Mouse (Mus musculus) stomach, embryonic 14.5 days (tissue): ENCODE results near the gene Cabp7. TPM values are rescaled to one million over a fixed set of nuclear protein-coding genes. Genes with fewer than 3 reads are reported as not detected.
A peak's percentile ranks its signal among the peaks of the same experiment; 100 is the strongest.

ENCODE experiments used
- ATAC-seq: fragments of 200-750 bp; cut with Nextera tagmentation; 2 replicates; pipeline ENCODE4 v1.8.0; 2017; ENCODE audit warnings: low read depth, moderate TSS enrichment; ENCODE audit not compliant: insufficient number of reproducible peaks, insufficient read depth, low FRiP score
- H3K27ac ChIP-seq: fragments of 300-500 bp; sonication (generic); 2 replicates; pipeline ENCODE4 v1.5.1; 2014; ENCODE audit warnings: mild to moderate bottlenecking, low read length, moderate library complexity, mixed read lengths
- H3K27me3 ChIP-seq: fragments of 300-500 bp; sonication (generic); 2 replicates; pipeline ENCODE4 v1.6.1; 2014; ENCODE audit warnings: low read length, control low read depth, mixed read lengths; ENCODE audit not compliant: control insufficient read depth, insufficient read depth
- H3K36me3 ChIP-seq: fragments of 300-500 bp; sonication (generic); 2 replicates; pipeline ENCODE4 v1.6.1; 2014; ENCODE audit warnings: mild to moderate bottlenecking, control low read depth, low read length, moderate library complexity, mixed read lengths; ENCODE audit not compliant: control insufficient read depth, insufficient read depth
- H3K4me1 ChIP-seq: fragments of 300-500 bp; sonication (generic); 2 replicates; pipeline ENCODE4 v1.6.1; 2014; ENCODE audit warnings: low read length, control low read depth, mixed read lengths; ENCODE audit not compliant: control insufficient read depth, insufficient read depth
- H3K4me2 ChIP-seq: fragments of 300-500 bp; sonication (generic); replicated peaks from 2 replicates; pipeline ENCODE4 v1.6.1; 2014; ENCODE audit warnings: low read depth, low read length, control low read depth
- H3K4me3 ChIP-seq: fragments of 300-500 bp; sonication (generic); 2 replicates; pipeline ENCODE4 v1.5.1; 2014; ENCODE audit warnings: low read depth, low read length, control low read depth
- H3K9ac ChIP-seq: fragments of 300-500 bp; sonication (generic); replicated peaks from 2 replicates; pipeline ENCODE4 v1.6.1; 2014; ENCODE audit warnings: low read depth, mild to moderate bottlenecking, control low read depth, low read length, moderate library complexity, mixed read lengths
- H3K9me3 ChIP-seq: fragments of 300-500 bp; sonication (generic); 2 replicates; pipeline ENCODE4 v1.6.1; 2016; ENCODE audit warnings: low read depth, low read length, control low read depth; ENCODE audit not compliant: control insufficient read depth
- WGBS: fragments of 180-500 bp; shearing (Covaris S2); extraction: QIAGEN DNeasy Blood & Tissue Kit; methylation state at CpG from one replicate; pipeline ENCODE4 v1.1.7; 2014; 5-methylcytosine and 5-hydroxymethylcytosine counted together
- polyA plus RNA-seq: library from polyadenylated mRNA; unstranded; fragments of >200 nt; fragmentation: Nextera tagmentation; extraction: Ambion mirVana; gene quantifications from 2 replicates; pipeline ENCODE4 v1.2.1, GENCODE M21; 2014

The Cabp7 gene
- polyA plus RNA-seq, result 0.16 and 0.34 TPM in 2 replicates

- Histone ChIP-seq H3K9me3 (no peaks in the 10 kb centered on the region), H3K4me2 (peak within 1 kb of the TSS; percentile 96), H3K36me3 (no peaks in the 10 kb centered on the region), H3K9ac (no peak within 1 kb of the TSS; the same call in 1 of the 2 replicates), H3K4me3 (peak within 1 kb of the TSS; percentile 39), H3K27ac (no peak within 1 kb of the TSS), H3K4me1 (peaks cover 12% of the 10 kb centered on the region), H3K27me3 (peaks cover 62% of the 10 kb centered on the region)
- whole genome bisulfite sequencing, result 0% methylated on average over 4 of the region's 73 CpGs
- no peak for ATAC-seq
Observed at GRCm38 (mm10) chr11:4746733-4747132, at the start of gene Cabp7. Gene Cabp7, minus strand, starts transcription at chr11:4746778.

GRCm38 (mm10) chr11:4793006-4793405, 46.4 kb upstream of the Cabp7 start:
- H3K4me2 ChIP-seq, result no peak overlapping the region
- WGBS, result 37% methylated on average over 3 of the region's 3 CpGs
- H3K36me3 ChIP-seq, result peaks cover 30% of the 10 kb centered on the region
- no peaks in the 10 kb centered on the region for H3K27me3 ChIP-seq
- H3K9me3 ChIP-seq, result no peaks in the 10 kb centered on the region
- ATAC-seq, result no peak
- H3K27ac ChIP-seq, result no peak overlapping the region
- H3K4me3 ChIP-seq, result no peak overlapping the region
- no peaks in the 10 kb centered on the region for H3K4me1 ChIP-seq
- H3K9ac ChIP-seq, result no peak overlapping the region

- H3K9me3 ChIP-seq, result no peaks in the 10 kb centered on the region
- no peak overlapping the region for H3K9ac ChIP-seq
- no peak overlapping the region for H3K4me2 ChIP-seq
- H3K4me3 ChIP-seq, result no peak overlapping the region
- no peak overlapping the region for H3K27ac ChIP-seq
- 88% methylated on average over 6 of the region's 6 CpGs for WGBS
- no peaks in the 10 kb centered on the region for H3K27me3 ChIP-seq
- ATAC-seq, result no peak
- no peaks in the 10 kb centered on the region for H3K4me1 ChIP-seq
- peaks cover 42% of the 10 kb centered on the region for H3K36me3 ChIP-seq
Observed at GRCm38 (mm10) chr11:4791549-4791948, 45.0 kb upstream of the Cabp7 start.

GRCm38 (mm10) chr11:4789691-4790090, 43.1 kb upstream of the Cabp7 start:
- H3K4me3 ChIP-seq, result no peak overlapping the region
- no peak overlapping the region for H3K27ac ChIP-seq
- no peaks in the 10 kb centered on the region for H3K9me3 ChIP-seq
- ATAC-seq, result no peak
- H3K4me2 ChIP-seq, result no peak overlapping the region
- no peak overlapping the region for H3K9ac ChIP-seq
- WGBS, result 94% methylated on average over 5 of the region's 5 CpGs
- H3K4me1 ChIP-seq, result no peaks in the 10 kb centered on the region
- no peaks in the 10 kb centered on the region for H3K27me3 ChIP-seq
- peaks cover 47% of the 10 kb centered on the region for H3K36me3 ChIP-seq

- WGBS, result 83% methylated on average over 5 of the region's 5 CpGs
- H3K9me3 ChIP-seq, result no peaks in the 10 kb centered on the region
- no peak overlapping the region for H3K27ac ChIP-seq
- no peak overlapping the region for H3K4me3 ChIP-seq
- ATAC-seq, result no peak
- no peaks in the 10 kb centered on the region for H3K4me1 ChIP-seq
- H3K27me3 ChIP-seq, result no peaks in the 10 kb centered on the region
- H3K36me3 ChIP-seq, result peaks cover 47% of the 10 kb centered on the region
- no peak overlapping the region for H3K4me2 ChIP-seq
- no peak overlapping the region for H3K9ac ChIP-seq
Observed at GRCm38 (mm10) chr11:4784629-4785142, 38.1 kb upstream of the Cabp7 start.

- Histone ChIP-seq H3K4me2 (no peak overlapping the region), H3K27me3 (no peaks in the 10 kb centered on the region), H3K9ac (no peak overlapping the region), H3K9me3 (no peaks in the 10 kb centered on the region), H3K27ac (no peak overlapping the region), H3K4me1 (no peaks in the 10 kb centered on the region), H3K4me3 (no peak overlapping the region), H3K36me3 (peaks cover 41% of the 10 kb centered on the region)
- ATAC-seq, result no peak
- WGBS, result 83% methylated on average over 3 of the region's 3 CpGs
Observed at GRCm38 (mm10) chr11:4783116-4783515, 36.5 kb upstream of the Cabp7 start.

- WGBS, result 72% methylated on average over 3 of the region's 3 CpGs
- no peak overlapping the region for H3K4me2 ChIP-seq
- H3K36me3 ChIP-seq, result peaks cover 25% of the 10 kb centered on the region
- no peak overlapping the region for H3K9ac ChIP-seq
- no peak overlapping the region for H3K4me3 ChIP-seq
- H3K9me3 ChIP-seq, result no peaks in the 10 kb centered on the region
- no peak for ATAC-seq
- H3K27ac ChIP-seq, result no peak overlapping the region
- no peaks in the 10 kb centered on the region for H3K27me3 ChIP-seq
- H3K4me1 ChIP-seq, result no peaks in the 10 kb centered on the region
Observed at GRCm38 (mm10) chr11:4780927-4781326, 34.3 kb upstream of the Cabp7 start.

GRCm38 (mm10) chr11:4772925-4773324, 26.3 kb upstream of the Cabp7 start:
- ATAC-seq, result no peak
- no peaks in the 10 kb centered on the region for H3K4me1 ChIP-seq
- no peak overlapping the region for H3K4me2 ChIP-seq
- H3K9me3 ChIP-seq, result no peaks in the 10 kb centered on the region
- 40% methylated on average over 3 of the region's 3 CpGs for WGBS
- no peaks in the 10 kb centered on the region for H3K27me3 ChIP-seq
- no peak overlapping the region for H3K9ac ChIP-seq
- H3K36me3 ChIP-seq, result peaks cover 6% of the 10 kb centered on the region; the same call in 1 of the 2 replicates
- H3K4me3 ChIP-seq, result no peak overlapping the region
- no peak overlapping the region for H3K27ac ChIP-seq

GRCm38 (mm10) chr11:4771756-4772155, 25.2 kb upstream of the Cabp7 start:
- peaks cover 6% of the 10 kb centered on the region; the same call in 1 of the 2 replicates for H3K36me3 ChIP-seq
- no peak overlapping the region for H3K9ac ChIP-seq
- no peak overlapping the region for H3K4me3 ChIP-seq
- ATAC-seq, result no peak
- no peak overlapping the region for H3K4me2 ChIP-seq
- no peaks in the 10 kb centered on the region for H3K27me3 ChIP-seq
- WGBS, result 67% methylated on average over 7 of the region's 7 CpGs
- H3K27ac ChIP-seq, result no peak overlapping the region
- no peaks in the 10 kb centered on the region for H3K4me1 ChIP-seq
- H3K9me3 ChIP-seq, result no peaks in the 10 kb centered on the region
